Mouse (Mus musculus) bone marrow macrophage, adult 2 months (primary cell): Measurements from ENCODE around the gene Col4a3.

Experiments used
- CTCF ChIP-seq: IDR thresholded peaks from 2 replicates; pipeline ENCODE4 v1.5.1; 2012; ENCODE audit warnings: low read depth, mild to moderate bottlenecking, low read length, moderate library complexity
- POLR2A ChIP-seq: IDR thresholded peaks from 2 replicates; pipeline ENCODE4 v1.6.1; 2012; ENCODE audit warnings: mild to moderate bottlenecking, low read depth, low read length, borderline replicate concordance

- no peak for TF ChIP-seq POLR2A
- TF ChIP-seq CTCF: no peak
Measured at GRCm38 (mm10) chr1:82725026-82725874, 138.5 kb downstream of the Col4a3 start.
